Mouse (Mus musculus): ENCODE data around the gene Ccl1. TPM values are rescaled to one million over a fixed set of nuclear protein-coding genes. Genes with fewer than 3 reads are reported as not detected.

The Ccl1 gene
- polyA plus RNA-seq, 1 experiment, result 1.1 TPM

GRCm38 (mm10) chr11:82181331-82181730, 124.2 kb downstream of the Ccl1 start:
- WGBS, result 91% methylated on average over 8 of the region's 8 CpGs
- Histone ChIP-seq H3K27me3 (ENCODE audit: control insufficient read depth, insufficient read depth, low read length) (no peaks in the 10 kb centered on the region), H3K4me3 (ENCODE audit: control insufficient read depth, insufficient read depth, low read length) (no peak overlapping the region), H3K4me1 (replicated peaks; ENCODE audit: control insufficient read depth, insufficient read depth, low read length) (peaks cover 44% of the 10 kb centered on the region), H3K36me3 (ENCODE audit: control insufficient read depth, insufficient read depth, low read length) (no peaks in the 10 kb centered on the region), H3K27ac (ENCODE audit: control insufficient read depth, insufficient read depth, low read length) (no peak overlapping the region)
- DNase-seq, result no peak
- no peak for TF ChIP-seq CTCF (IDR thresholded peaks at IDR 0.05; ENCODE audit: borderline replicate concordance, control insufficient read depth, extremely low read depth, insufficient read depth, low read length, poor library complexity)
- TF ChIP-seq POLR2A (IDR thresholded peaks at IDR 0.05; ENCODE audit: control insufficient read depth, extremely low read depth, insufficient read depth, low read length, poor library complexity), result no peak

GRCm38 (mm10) chr11:82178161-82178560, 127.3 kb downstream of the Ccl1 start:
- Histone ChIP-seq H3K36me3 (ENCODE audit: control insufficient read depth, insufficient read depth, low read length) (no peaks in the 10 kb centered on the region), H3K4me1 (replicated peaks; ENCODE audit: control insufficient read depth, insufficient read depth, low read length) (peaks cover 31% of the 10 kb centered on the region), H3K27ac (ENCODE audit: control insufficient read depth, insufficient read depth, low read length) (no peak overlapping the region), H3K4me3 (ENCODE audit: control insufficient read depth, insufficient read depth, low read length) (no peak overlapping the region), H3K27me3 (ENCODE audit: control insufficient read depth, insufficient read depth, low read length) (no peaks in the 10 kb centered on the region)
- DNase-seq, result peak; percentile 49
- TF ChIP-seq CTCF (IDR thresholded peaks at IDR 0.05; ENCODE audit: borderline replicate concordance, control insufficient read depth, extremely low read depth, insufficient read depth, low read length, poor library complexity) (no peak), POLR2A (IDR thresholded peaks at IDR 0.05; ENCODE audit: control insufficient read depth, extremely low read depth, insufficient read depth, low read length, poor library complexity) (no peak)
- WGBS, result 10% methylated on average over 5 of the region's 5 CpGs

- H3K4me1 ChIP-seq (replicated peaks; ENCODE audit: control insufficient read depth, insufficient read depth, low read length), result peaks cover 27% of the 10 kb centered on the region
- H3K27me3 ChIP-seq (ENCODE audit: control insufficient read depth, insufficient read depth, low read length), result no peaks in the 10 kb centered on the region
- H3K4me3 ChIP-seq (ENCODE audit: control insufficient read depth, insufficient read depth, low read length), result no peak overlapping the region
- no peaks in the 10 kb centered on the region for H3K36me3 ChIP-seq (ENCODE audit: control insufficient read depth, insufficient read depth, low read length)
- TF ChIP-seq POLR2A (IDR thresholded peaks at IDR 0.05; ENCODE audit: control insufficient read depth, extremely low read depth, insufficient read depth, low read length, poor library complexity), result no peak
- TF ChIP-seq CTCF (IDR thresholded peaks at IDR 0.05; ENCODE audit: borderline replicate concordance, control insufficient read depth, extremely low read depth, insufficient read depth, low read length, poor library complexity), result no peak
- no peak overlapping the region for H3K27ac ChIP-seq (ENCODE audit: control insufficient read depth, insufficient read depth, low read length)
- 33% methylated on average over 5 of the region's 5 CpGs for WGBS
- DNase-seq, result peak; percentile 45
Observed at GRCm38 (mm10) chr11:82177711-82178110, 127.8 kb downstream of the Ccl1 start.

GRCm38 (mm10) chr11:82174794-82175193, 130.7 kb downstream of the Ccl1 start:
- TF ChIP-seq CTCF (IDR thresholded peaks at IDR 0.05; ENCODE audit: borderline replicate concordance, control insufficient read depth, extremely low read depth, insufficient read depth, low read length, poor library complexity) (peak; percentile 59; the same call in 1 of the 2 replicates), POLR2A (IDR thresholded peaks at IDR 0.05; ENCODE audit: control insufficient read depth, extremely low read depth, insufficient read depth, low read length, poor library complexity) (no peak)
- peak; percentile 83 for DNase-seq
- no peak overlapping the region for H3K4me3 ChIP-seq (ENCODE audit: control insufficient read depth, insufficient read depth, low read length)
- WGBS, result 27% methylated on average over 3 of the region's 3 CpGs
- H3K27me3 ChIP-seq (ENCODE audit: control insufficient read depth, insufficient read depth, low read length), result no peaks in the 10 kb centered on the region
- no peaks in the 10 kb centered on the region for H3K36me3 ChIP-seq (ENCODE audit: control insufficient read depth, insufficient read depth, low read length)
- H3K4me1 ChIP-seq (replicated peaks; ENCODE audit: control insufficient read depth, insufficient read depth, low read length), result peaks cover 13% of the 10 kb centered on the region
- no peak overlapping the region for H3K27ac ChIP-seq (ENCODE audit: control insufficient read depth, insufficient read depth, low read length)

- 91% methylated on average over 2 of the region's 2 CpGs for WGBS
- peaks cover 7% of the 10 kb centered on the region for H3K4me1 ChIP-seq (replicated peaks; ENCODE audit: control insufficient read depth, insufficient read depth, low read length)
- no peaks in the 10 kb centered on the region for H3K36me3 ChIP-seq (ENCODE audit: control insufficient read depth, insufficient read depth, low read length)
- DNase-seq, result no peak
- H3K27me3 ChIP-seq (ENCODE audit: control insufficient read depth, insufficient read depth, low read length), result no peaks in the 10 kb centered on the region
- H3K4me3 ChIP-seq (ENCODE audit: control insufficient read depth, insufficient read depth, low read length), result no peak overlapping the region
- H3K27ac ChIP-seq (ENCODE audit: control insufficient read depth, insufficient read depth, low read length), result no peak overlapping the region
- TF ChIP-seq CTCF (IDR thresholded peaks at IDR 0.05; ENCODE audit: borderline replicate concordance, control insufficient read depth, extremely low read depth, insufficient read depth, low read length, poor library complexity) (no peak), POLR2A (IDR thresholded peaks at IDR 0.05; ENCODE audit: control insufficient read depth, extremely low read depth, insufficient read depth, low read length, poor library complexity) (no peak)
Observed at GRCm38 (mm10) chr11:82173491-82173890, 132.0 kb downstream of the Ccl1 start.

- WGBS, result 62% methylated on average over 7 of the region's 7 CpGs
- no peak for TF ChIP-seq POLR2A (IDR thresholded peaks at IDR 0.05; ENCODE audit: control insufficient read depth, extremely low read depth, insufficient read depth, low read length, poor library complexity)
- TF ChIP-seq CTCF (IDR thresholded peaks at IDR 0.05; ENCODE audit: borderline replicate concordance, control insufficient read depth, extremely low read depth, insufficient read depth, low read length, poor library complexity), result no peak
- no peaks in the 10 kb centered on the region for H3K36me3 ChIP-seq (ENCODE audit: control insufficient read depth, insufficient read depth, low read length)
- H3K4me3 ChIP-seq (ENCODE audit: control insufficient read depth, insufficient read depth, low read length), result no peak overlapping the region
- DNase-seq, result no peak
- no peak overlapping the region for H3K27ac ChIP-seq (ENCODE audit: control insufficient read depth, insufficient read depth, low read length)
- no peaks in the 10 kb centered on the region for H3K4me1 ChIP-seq (replicated peaks; ENCODE audit: control insufficient read depth, insufficient read depth, low read length)
- H3K27me3 ChIP-seq (ENCODE audit: control insufficient read depth, insufficient read depth, low read length), result no peaks in the 10 kb centered on the region
Observed at GRCm38 (mm10) chr11:82171316-82172071, 134.0 kb downstream of the Ccl1 start.

All from thymus, adult 2 months (tissue).